Mouse (Mus musculus) erythroblast, embryonic 14.5 days (primary cell): ENCODE results near the gene Chrna7. TPM values are rescaled to one million over a fixed set of nuclear protein-coding genes. Genes with fewer than 3 reads are reported as not detected.

Source experiments
- H3K27me3 ChIP-seq: 2 replicates; pipeline ENCODE4 v1.6.1; 2012; ENCODE audit warnings: inconsistent platforms; ENCODE audit not compliant: control insufficient read depth
- H3K36me3 ChIP-seq: 2 replicates; pipeline ENCODE4 v1.6.1; 2012; ENCODE audit warnings: mild to moderate bottlenecking, inconsistent platforms; ENCODE audit not compliant: control insufficient read depth
- H3K4me1 ChIP-seq: 2 replicates; pipeline ENCODE4 v1.6.1; 2012; ENCODE audit warnings: inconsistent platforms; ENCODE audit not compliant: control insufficient read depth
- H3K4me3 ChIP-seq: replicated peaks from 2 replicates; pipeline ENCODE3; 2012; ENCODE audit warnings: moderate library complexity, mild to moderate bottlenecking, inconsistent platforms
- H3K9me3 ChIP-seq: 2 replicates; pipeline ENCODE4 v1.6.1; 2012; ENCODE audit warnings: low read length, inconsistent platforms, mixed read lengths; ENCODE audit not compliant: control insufficient read depth
- GATA1 ChIP-seq: IDR thresholded peaks from 2 replicates; pipeline ENCODE4 v1.6.1; 2012; ENCODE audit warnings: low read length, inconsistent platforms, mixed read lengths
- TAL1 ChIP-seq: IDR thresholded peaks from 3 replicates; pipeline ENCODE4 v1.6.1; 2012; ENCODE audit warnings: low read length, inconsistent platforms, mixed read lengths
- polyA plus RNA-seq: library from polyadenylated mRNA; stranded (reverse); fragments of >175 nt; gene quantifications from 2 replicates; pipeline ENCODE4 v1.2.3, GENCODE M21; 2012

The Chrna7 gene
- not detected in 2 replicates for polyA plus RNA-seq

DNA sequence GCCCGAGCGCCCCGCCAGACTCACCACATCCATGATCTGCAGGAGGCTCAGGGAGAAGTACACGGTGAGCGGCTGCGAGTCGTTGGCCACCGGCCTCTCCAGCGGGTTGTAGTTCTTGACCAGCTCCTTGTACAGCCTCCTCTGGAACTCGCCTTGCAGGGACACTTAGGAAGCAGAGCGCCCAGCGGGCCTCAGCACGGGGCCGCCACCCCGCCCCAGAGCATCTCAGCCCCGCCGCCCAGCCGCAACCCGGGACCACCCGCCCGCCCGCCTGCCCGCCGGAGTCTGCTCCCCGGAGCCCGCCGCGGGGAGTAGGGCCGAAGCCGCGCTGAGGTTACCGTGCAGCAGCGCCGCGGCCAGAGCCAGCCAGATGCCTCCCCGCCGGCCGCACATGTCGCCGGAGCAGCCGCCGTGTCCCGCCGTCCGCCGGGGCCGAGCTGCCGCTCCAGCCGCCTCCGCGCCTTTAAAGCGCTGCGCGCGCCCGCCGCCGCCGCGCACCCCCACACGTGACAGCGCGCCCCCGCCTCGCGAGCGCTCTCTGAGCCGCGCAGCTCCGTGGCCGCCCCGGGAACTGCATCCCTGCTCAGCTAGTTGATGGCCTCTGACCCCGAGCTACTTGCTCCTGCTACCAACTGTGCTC is at the start of gene Chrna7:
Chrna7 (minus strand) TSS at position 486 of the 640 bp plus-strand sequence.
- H3K4me1 ChIP-seq, result no peaks in the 10 kb centered on the region
- no peaks in the 10 kb centered on the region for H3K36me3 ChIP-seq
- H3K9me3 ChIP-seq, result no peaks in the 10 kb centered on the region
- no peak for TF ChIP-seq GATA1
- TF ChIP-seq TAL1, result no peak
- H3K27me3 ChIP-seq, result peaks cover 22% of the 10 kb centered on the region
- no peak within 1 kb of the TSS for H3K4me3 ChIP-seq

DNA sequence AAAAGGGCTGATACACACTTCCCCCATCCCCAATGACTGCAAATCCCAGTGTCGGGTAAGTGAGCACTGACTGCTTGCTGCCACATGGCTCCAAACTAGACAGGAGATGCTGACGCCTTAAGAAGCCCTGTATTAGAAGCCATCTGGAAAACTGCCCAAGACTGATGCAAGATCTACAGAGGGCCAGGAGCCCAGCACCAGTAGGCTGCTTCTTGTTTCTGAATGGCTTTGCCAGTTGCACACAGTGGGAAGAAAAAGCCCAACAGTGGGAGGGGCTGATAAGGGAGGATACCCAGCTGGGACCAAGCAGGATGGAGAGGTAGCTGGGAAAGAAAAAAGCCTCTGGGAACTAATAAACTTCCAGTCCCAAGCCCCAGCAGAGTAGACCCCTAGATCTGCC is 37.0 kb upstream of the Chrna7 start:
- H3K9me3 ChIP-seq, result peaks cover 14% of the 10 kb centered on the region
- H3K4me3 ChIP-seq, result no peak overlapping the region
- TF ChIP-seq TAL1 (no peak), GATA1 (no peak)
- no peaks in the 10 kb centered on the region for H3K36me3 ChIP-seq
- H3K27me3 ChIP-seq, result no peaks in the 10 kb centered on the region
- no peaks in the 10 kb centered on the region for H3K4me1 ChIP-seq

DNA sequence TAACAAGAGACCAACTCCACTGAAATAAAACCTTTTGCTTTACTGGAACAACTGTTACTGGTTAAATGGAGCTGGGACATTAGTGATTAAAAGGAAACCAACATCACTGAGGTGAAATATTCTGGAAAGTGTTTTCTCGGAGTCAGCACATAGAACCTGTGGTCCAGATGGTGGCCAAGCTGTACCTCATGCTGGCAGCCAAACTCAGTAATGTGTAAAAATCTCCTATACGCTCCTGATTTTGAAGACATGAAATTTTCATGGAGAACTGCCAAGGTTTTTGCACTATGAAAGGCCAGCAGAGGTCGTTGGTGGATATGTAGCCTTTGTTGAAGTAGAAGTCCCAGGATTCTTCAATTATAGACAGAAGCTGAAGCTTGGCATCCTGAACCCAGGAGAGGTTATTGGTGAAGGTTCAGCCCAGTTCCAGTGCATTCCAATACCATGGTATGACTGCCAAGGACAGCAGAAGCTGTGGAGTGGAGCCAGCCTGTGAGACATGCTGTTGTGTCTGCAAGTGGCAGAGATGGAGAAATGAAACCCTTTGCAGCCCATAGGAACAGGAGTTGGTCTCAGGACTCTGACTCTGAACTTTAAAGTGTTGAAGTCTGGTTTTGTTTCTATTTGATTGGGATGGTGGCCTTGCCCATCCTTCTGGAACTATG is 25.6 kb upstream of the Chrna7 start:
- H3K36me3 ChIP-seq, result no peaks in the 10 kb centered on the region
- H3K4me1 ChIP-seq, result no peaks in the 10 kb centered on the region
- H3K9me3 ChIP-seq, result peaks cover 2% of the 10 kb centered on the region; the same call in 1 of the 2 replicates
- no peaks in the 10 kb centered on the region for H3K27me3 ChIP-seq
- no peak overlapping the region for H3K4me3 ChIP-seq
- no peak for TF ChIP-seq TAL1
- TF ChIP-seq GATA1, result no peak

DNA sequence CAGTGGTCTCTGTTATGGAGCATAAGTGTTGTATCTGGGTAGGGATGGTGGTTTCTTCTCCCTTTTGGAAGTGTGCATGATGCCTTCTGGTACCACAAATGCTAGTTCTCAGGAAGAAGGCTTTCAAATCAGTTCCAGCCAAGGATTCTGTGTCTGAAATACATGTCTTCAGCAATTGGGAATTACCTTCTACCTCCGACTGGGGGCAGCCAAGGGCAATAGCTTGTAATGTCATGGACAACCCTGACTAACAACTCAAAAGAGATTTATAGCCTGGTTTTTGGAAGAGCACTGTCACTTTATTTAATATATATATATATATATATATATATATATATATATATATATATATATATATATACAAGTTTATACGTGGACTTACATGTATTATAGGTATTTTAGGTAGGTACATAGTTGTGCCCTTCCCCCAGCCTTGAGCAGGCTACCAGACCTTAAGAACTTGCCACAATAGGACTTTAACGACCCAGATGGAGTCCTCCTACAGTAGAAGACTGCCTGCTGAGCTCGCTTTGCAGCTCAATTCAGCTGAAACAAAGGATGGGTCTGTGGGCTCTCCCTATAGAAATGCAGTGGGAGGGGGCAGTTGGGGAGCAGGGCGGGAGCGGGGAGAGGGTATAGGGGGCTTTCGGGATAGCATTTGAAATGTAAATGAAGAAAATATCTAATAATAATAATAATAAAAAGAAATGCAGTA is 12.9 kb upstream of the Chrna7 start:
- no peak overlapping the region for H3K4me3 ChIP-seq
- H3K27me3 ChIP-seq, result no peaks in the 10 kb centered on the region
- no peaks in the 10 kb centered on the region; the same call in 1 of the 2 replicates for H3K9me3 ChIP-seq
- TF ChIP-seq TAL1 (no peak), GATA1 (no peak)
- no peaks in the 10 kb centered on the region for H3K4me1 ChIP-seq
- no peaks in the 10 kb centered on the region for H3K36me3 ChIP-seq

DNA sequence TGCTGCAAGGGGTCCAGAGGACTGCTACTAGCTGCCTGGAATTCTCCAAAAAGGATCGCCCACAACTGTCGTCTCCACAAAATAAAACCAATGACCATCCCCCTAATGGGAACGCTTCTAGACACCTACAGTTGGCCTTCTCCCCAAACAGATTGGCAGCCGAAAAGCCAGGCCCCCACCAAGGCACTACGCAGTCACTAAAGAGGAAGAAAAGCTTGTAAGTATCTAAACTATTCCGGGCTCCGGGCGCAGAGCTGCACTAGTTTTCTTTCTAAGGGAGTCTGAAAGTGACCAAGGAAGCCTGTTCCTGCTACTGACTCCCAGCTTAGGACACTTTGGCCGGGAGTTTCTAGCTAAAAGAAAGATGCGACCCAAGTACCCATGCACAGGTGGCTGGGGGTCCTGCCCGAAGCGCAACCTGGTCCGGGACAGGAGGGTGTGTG is 707 bp downstream of the Chrna7 start:
- H3K4me1 ChIP-seq, result no peaks in the 10 kb centered on the region
- H3K4me3 ChIP-seq, result no peak overlapping the region
- peaks cover 22% of the 10 kb centered on the region for H3K27me3 ChIP-seq
- TF ChIP-seq GATA1 (no peak), TAL1 (no peak)
- no peaks in the 10 kb centered on the region for H3K36me3 ChIP-seq
- H3K9me3 ChIP-seq, result no peaks in the 10 kb centered on the region

DNA sequence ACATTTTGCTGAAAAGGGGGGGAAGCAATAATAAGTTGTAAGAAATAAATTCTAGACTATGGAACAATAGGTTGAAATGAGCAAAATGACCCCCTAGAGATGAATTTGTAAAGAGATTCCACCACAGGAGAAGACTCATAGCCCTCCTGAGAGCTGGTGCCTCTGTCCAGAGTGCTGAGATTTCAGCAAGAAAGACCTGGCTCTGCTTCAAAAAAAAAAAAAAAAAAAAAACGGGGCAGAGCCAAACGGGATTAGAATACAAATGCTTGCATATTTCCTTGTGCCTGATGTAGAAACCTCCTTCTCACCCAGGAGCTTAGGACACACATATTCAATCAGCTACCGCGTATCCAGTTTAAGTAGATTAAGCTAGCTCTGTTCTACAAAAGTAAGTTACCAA is 2.9 kb downstream of the Chrna7 start:
- no peaks in the 10 kb centered on the region for H3K9me3 ChIP-seq
- no peak for TF ChIP-seq GATA1
- TF ChIP-seq TAL1, result no peak

DNA sequence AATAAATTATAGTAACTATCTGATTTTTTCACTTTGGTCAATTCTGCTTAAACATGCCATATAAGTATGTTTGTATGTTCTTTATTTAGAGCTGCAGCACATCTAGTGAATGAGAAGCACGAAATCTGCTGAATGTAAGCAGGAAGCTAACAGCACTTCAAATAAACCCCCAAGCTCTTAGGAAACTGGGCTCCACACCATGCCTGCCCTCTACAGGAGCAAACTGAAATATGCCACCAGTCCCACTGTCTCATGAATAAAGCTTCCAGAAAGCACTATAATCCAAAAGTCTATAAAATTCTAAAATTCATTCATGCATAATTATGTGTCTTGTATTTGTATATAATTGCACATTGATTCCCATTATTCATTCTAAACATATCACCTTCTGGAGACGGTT is 5.2 kb downstream of the Chrna7 start:
- no peak overlapping the region for H3K4me3 ChIP-seq
- peaks cover 13% of the 10 kb centered on the region for H3K27me3 ChIP-seq
- H3K36me3 ChIP-seq, result no peaks in the 10 kb centered on the region
- TF ChIP-seq TAL1, result no peak
- no peak for TF ChIP-seq GATA1
- H3K9me3 ChIP-seq, result no peaks in the 10 kb centered on the region
- H3K4me1 ChIP-seq, result no peaks in the 10 kb centered on the region

More for the DNA sequence above, 2.9 kb downstream of the Chrna7 start:
- Histone ChIP-seq H3K36me3 (no peaks in the 10 kb centered on the region), H3K4me1 (no peaks in the 10 kb centered on the region), H3K27me3 (peaks cover 22% of the 10 kb centered on the region), H3K4me3 (no peak overlapping the region)

DNA sequence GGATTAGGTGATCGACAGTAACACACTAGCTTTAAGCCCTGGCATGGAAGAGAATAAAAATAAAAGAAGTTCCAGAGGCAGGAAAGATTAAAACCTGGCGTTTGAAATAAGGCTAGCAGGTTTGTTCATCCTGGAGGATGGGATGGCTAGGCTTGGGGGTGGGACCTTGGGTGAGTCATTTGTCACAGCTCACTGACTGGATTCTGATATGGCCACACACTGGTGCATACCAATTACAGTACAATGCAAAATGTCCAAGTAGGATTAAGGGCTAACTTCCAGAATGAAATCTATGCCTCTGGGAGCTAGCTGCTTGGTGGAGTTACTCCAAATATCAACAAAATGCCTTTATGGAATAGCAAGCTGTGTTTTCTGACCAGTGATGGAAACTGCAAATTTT is 16.8 kb downstream of the Chrna7 start:
- Histone ChIP-seq H3K9me3 (no peaks in the 10 kb centered on the region), H3K27me3 (no peaks in the 10 kb centered on the region), H3K4me3 (no peak overlapping the region), H3K36me3 (no peaks in the 10 kb centered on the region), H3K4me1 (no peaks in the 10 kb centered on the region)
- no peak for TF ChIP-seq TAL1
- no peak for TF ChIP-seq GATA1
